Mouse (Mus musculus) ES-E14 (cell line): ENCODE data around the gene 1500011B03Rik. TPM values are rescaled to one million over a fixed set of nuclear protein-coding genes. Genes with fewer than 3 reads are reported as not detected.

Source experiments
- DNase-seq: peaks from one replicate; pipeline ENCODE4 v3.0.0-alpha.2; 2013; ENCODE audit warnings: low read depth, low spot score
- H3K27ac ChIP-seq: 2 replicates; pipeline ENCODE4 v1.5.1; 2012; ENCODE audit warnings: low read depth, mild to moderate bottlenecking, low read length, moderate library complexity, mixed read lengths; ENCODE audit not compliant: poor library complexity, insufficient read depth, severe bottlenecking
- H3K36me3 ChIP-seq: 2 replicates; pipeline ENCODE4 v1.6.1; 2012; ENCODE audit warnings: mild to moderate bottlenecking, low read length, moderate library complexity, mixed read lengths; ENCODE audit not compliant: control insufficient read depth, poor library complexity, insufficient read depth, severe bottlenecking
- H3K4me1 ChIP-seq, 2 experiments: fragments of 150-350 bp in 1 of 2; sonication (generic) in 1 of 2; 2 replicates each; pipeline ENCODE4 v1.6.1; 2012; ENCODE audit warnings: low read length in 2 of 2, mild to moderate bottlenecking in 1 of 2, mixed read lengths in 1 of 2; ENCODE audit not compliant: control insufficient read depth in 2 of 2, insufficient read depth in 2 of 2, poor library complexity in 1 of 2
- H3K4me3 ChIP-seq, 2 experiments: fragments of 150-350 bp in 1 of 2; sonication (generic) in 1 of 2; 2 replicates each; pipeline ENCODE4 v1.5.1; 2012; ENCODE audit warnings: low read length in 2 of 2, low read depth in 1 of 2, mild to moderate bottlenecking in 1 of 2, mixed read lengths in 1 of 2; ENCODE audit not compliant: insufficient read depth in 1 of 2, poor library complexity in 1 of 2, severe bottlenecking in 1 of 2
- H3K9ac ChIP-seq: 2 replicates; pipeline ENCODE4 v1.6.1; 2012; ENCODE audit warnings: low read depth, mild to moderate bottlenecking, low read length, mixed read lengths; ENCODE audit not compliant: poor library complexity, insufficient read depth, severe bottlenecking
- H3K9me3 ChIP-seq: fragments of 150-350 bp; sonication (generic); 2 replicates; pipeline ENCODE4 v1.6.1; 2012; ENCODE audit warnings: low read depth, mild to moderate bottlenecking, low read length; ENCODE audit not compliant: control insufficient read depth, insufficient read depth
- CHD2 ChIP-seq: IDR thresholded peaks from 2 replicates; pipeline ENCODE4 v1.6.1; 2014; ENCODE audit warnings: mild to moderate bottlenecking, low read depth, low read length, inconsistent platforms
- HCFC1 ChIP-seq: IDR thresholded peaks from 2 replicates; pipeline ENCODE4 v1.6.1; 2012; ENCODE audit warnings: low read length, inconsistent platforms, borderline replicate concordance; ENCODE audit not compliant: insufficient read depth
- MAFK ChIP-seq: IDR thresholded peaks from 2 replicates; pipeline ENCODE4 v1.6.1; 2014; ENCODE audit warnings: mild to moderate bottlenecking, low read depth, low read length, inconsistent platforms; ENCODE audit not compliant: insufficient read depth
- ZC3H11A ChIP-seq: IDR thresholded peaks from 2 replicates; pipeline ENCODE4 v1.6.1; 2012; ENCODE audit warnings: low read depth, mild to moderate bottlenecking, inconsistent platforms, low read length, borderline replicate concordance
- ZNF384 ChIP-seq: IDR thresholded peaks from 2 replicates; pipeline ENCODE4 v1.6.1; 2012; ENCODE audit warnings: low read depth, low read length, inconsistent platforms
- in situ Hi-C, 2 experiments: fragments of 600-800 bp; cut with MboI; formaldehyde crosslinking; loops; one replicate each; pipeline ENCODE4 v1.15.1; 2025; ENCODE audit warnings: low sequenced_read_pairs in 2 of 2, inconsistent platforms in 1 of 2; ENCODE audit not compliant: unreplicated experiment in 2 of 2
- total RNA-seq: library from RNA; depleted of rRNA; stranded (reverse); fragments of 300-350 nt; gene quantifications from 2 replicates; pipeline ENCODE4 v1.2.3, GENCODE M21; 2012

The 1500011B03Rik gene
- total RNA-seq, 1 experiment: 103 TPM

- TF ChIP-seq CHD2 (no peak), ZNF384 (peak; percentile 98)
- Histone ChIP-seq H3K36me3 (peaks cover 35% of the 10 kb centered on the region), H3K27ac (no peak overlapping the region), H3K4me3 (no peak overlapping the region), H3K4me1 (peaks cover 4 to 25% of the 10 kb centered on the region in 2 experiments), H3K9ac (no peak overlapping the region), H3K9me3 (no peaks in the 10 kb centered on the region)
- DNase-seq: no peak
- in situ Hi-C loops: no loop called here
Observed at GRCm38 (mm10) chr5:114805436-114806350, 17.6 kb downstream of the 1500011B03Rik start.

GRCm38 (mm10) chr5:114804958-114805357, 18.3 kb downstream of the 1500011B03Rik start:
- no peak for DNase-seq
- H3K9ac ChIP-seq: no peak overlapping the region
- in situ Hi-C loops: no loop called here
- no peaks in the 10 kb centered on the region for H3K9me3 ChIP-seq
- TF ChIP-seq MAFK (no peak), CHD2 (no peak), ZNF384 (no peak), ZC3H11A (no peak), HCFC1 (no peak)
- peaks cover 10 to 30% of the 10 kb centered on the region in 2 experiments for H3K4me1 ChIP-seq
- H3K4me3 ChIP-seq: no peak overlapping the region
- no peak overlapping the region for H3K27ac ChIP-seq
- peaks cover 35% of the 10 kb centered on the region for H3K36me3 ChIP-seq

GRCm38 (mm10) chr5:114804335-114804734, 18.9 kb downstream of the 1500011B03Rik start:
- TF ChIP-seq MAFK (no peak), ZNF384 (no peak), HCFC1 (no peak), CHD2 (no peak), ZC3H11A (no peak)
- H3K4me1 ChIP-seq: peaks cover 10 to 31% of the 10 kb centered on the region in 2 experiments
- DNase-seq: no peak
- H3K9me3 ChIP-seq: no peaks in the 10 kb centered on the region
- H3K4me3 ChIP-seq: no peak overlapping the region
- H3K36me3 ChIP-seq: peaks cover 36% of the 10 kb centered on the region
- in situ Hi-C loops: no loop called here
- no peak overlapping the region for H3K9ac ChIP-seq
- no peak overlapping the region for H3K27ac ChIP-seq

- peak; percentile 25; the same call in 1 of the 2 replicates for TF ChIP-seq HCFC1
- TF ChIP-seq CHD2: no peak
- no peak for TF ChIP-seq MAFK
- H3K4me3 ChIP-seq: no peak overlapping the region
- H3K4me1 ChIP-seq: peaks cover 10 to 31% of the 10 kb centered on the region in 2 experiments
- H3K9ac ChIP-seq: no peak overlapping the region
- DNase-seq: no peak
- H3K27ac ChIP-seq: no peak overlapping the region
- H3K9me3 ChIP-seq: no peaks in the 10 kb centered on the region
- in situ Hi-C loops: no loop called here
- H3K36me3 ChIP-seq: peaks cover 34% of the 10 kb centered on the region
Observed at GRCm38 (mm10) chr5:114803231-114803630, 20.0 kb downstream of the 1500011B03Rik start.

GRCm38 (mm10) chr5:114801841-114802240, 21.4 kb downstream of the 1500011B03Rik start:
- no peak overlapping the region for H3K4me3 ChIP-seq
- H3K27ac ChIP-seq: peak overlapping the region; percentile 90
- peaks cover 10 to 32% of the 10 kb centered on the region in 2 experiments for H3K4me1 ChIP-seq
- no peak overlapping the region for H3K9ac ChIP-seq
- TF ChIP-seq ZC3H11A (no peak), CHD2 (no peak), ZNF384 (no peak), HCFC1 (no peak), MAFK (no peak)
- H3K9me3 ChIP-seq: no peaks in the 10 kb centered on the region
- DNase-seq: no peak
- in situ Hi-C loops: no loop called here
- H3K36me3 ChIP-seq: peaks cover 34% of the 10 kb centered on the region
